24 mouse cellular contexts compared by ENCODE assay signal in genomic region chr4:46773243-46773642, GRCm38 (mm10).
DNase-seq lines count a peak whose midpoint lies in the region; TF ChIP-seq lines count a peak whose summit lies in the region.
"Had no signal": no experiment of that assay in that cellular context is flagged by ENCODE, and none has a peak within 500 bp of the region (broad histone marks: within the 10 kb centered on the region; RNA-seq: fewer than 3 reads in every experiment).

No protein-coding gene starts in this region.

- no peak for DNase-seq in layer of hippocampus, adult 2 months (ENCODE audit: low spot score in 2 of 2)
- DNase-seq in layer of hippocampus, adult 9-10 months (ENCODE audit: low spot score) = no peak
- DNase-seq in A20 (ENCODE audit: low read depth, low spot score) = peak; percentile 30
- no peak for DNase-seq in neural tube, embryonic 10.5 days (ENCODE audit: extremely low spot score, low spot score)
- no peak for DNase-seq in ovary, postnatal 10 days (ENCODE audit: low spot score)
- DNase-seq in cerebellum, adult 11 months = no peak
- DNase-seq: cerebellum, adult 11-12 months; gastrocnemius, postnatal 36 days; heart, postnatal 14 days; kidney, adult 9 months; kidney, postnatal 4 days; left cerebral cortex, postnatal 4 days; lung, postnatal 4 days; retina, postnatal 1 day; right cerebral cortex, postnatal 4 days; thymus, postnatal 4 days had no signal

- H3K4me1 ChIP-seq in E14TG2a.4 (replicated peaks; ENCODE audit: low read depth, low read length) = 0 out of 2 replicates have a peak, but pooled peaks cover 4% of the 10 kb centered on the region
- H3K4me1 ChIP-seq in bone marrow, adult 2 months (ENCODE audit: control insufficient read depth, insufficient read depth, low read length) = peaks cover 2% of the 10 kb centered on the region; the same call in 1 of the 2 replicates
- H3K4me1 ChIP-seq: heart, embryonic 10.5 days; liver, embryonic 15.5 days; midbrain, embryonic 10.5 days had no signal

- no peaks in the 10 kb centered on the region for H3K27me3 ChIP-seq in E14TG2a.4 (ENCODE audit: insufficient read depth, low read length)
- H3K27me3 ChIP-seq: embryonic facial prominence, embryonic 13.5 days; hindbrain, embryonic 15.5 days; liver, embryonic 15.5 days had no signal

- TF ChIP-seq POLR2A in bone marrow, adult 2 months (IDR thresholded peaks at IDR 0.05; ENCODE audit: borderline replicate concordance, control insufficient read depth, low read depth, low read length) = no peak

- WGBS in bone marrow, adult 2 months = 83% methylated on average over 3 of the region's 3 CpGs

- H3K9me3 ChIP-seq in E14TG2a.4 (ENCODE audit: low read length) = no peaks in the 10 kb centered on the region
- H3K9me3 ChIP-seq: heart, embryonic 10.5 days; hindbrain, embryonic 15.5 days; liver, embryonic 15.5 days had no signal

- peak; percentile 18; the same call in 1 of the 2 replicates for TF ChIP-seq CTCF in layer of hippocampus, adult 2 months (conservative IDR thresholded peaks at IDR 0.05)
- peak; percentile 23 for TF ChIP-seq CTCF in E14TG2a.4 (conservative IDR thresholded peaks at IDR 0.05; ENCODE audit: low read length)
- TF ChIP-seq CTCF in bone marrow, adult 2 months (IDR thresholded peaks at IDR 0.05; ENCODE audit: control insufficient read depth, insufficient read depth, low read length) = peak; percentile 33; the same call in 1 of the 2 replicates

- no peaks in the 10 kb centered on the region for H3K36me3 ChIP-seq in E14TG2a.4 (ENCODE audit: insufficient read depth, low read length)
- H3K36me3 ChIP-seq: embryonic facial prominence, embryonic 13.5 days; heart, embryonic 10.5 days; hindbrain, embryonic 15.5 days; liver, embryonic 15.5 days; midbrain, embryonic 10.5 days had no signal

- H3K4me3 ChIP-seq in layer of hippocampus, adult 2 months = no peak overlapping the region
- no peak overlapping the region for H3K4me3 ChIP-seq in E14TG2a.4 (replicated peaks; ENCODE audit: low read length)
- no peak overlapping the region for H3K4me3 ChIP-seq in bone marrow, adult 2 months (replicated peaks; ENCODE audit: control insufficient read depth, low read depth, low read length)
- H3K4me3 ChIP-seq: embryonic facial prominence, embryonic 13.5 days; heart, embryonic 10.5 days; hindbrain, embryonic 15.5 days; liver, embryonic 15.5 days; midbrain, embryonic 10.5 days; myocyte had no signal

- no peak overlapping the region for H3K27ac ChIP-seq in layer of hippocampus, adult 2 months
- H3K27ac ChIP-seq in bone marrow, adult 2 months (ENCODE audit: control insufficient read depth, insufficient read depth, low read depth, low read length, poor library complexity) = no peak overlapping the region
- H3K27ac ChIP-seq: embryonic facial prominence, embryonic 13.5 days; heart, embryonic 10.5 days; hindbrain, embryonic 15.5 days; liver, embryonic 15.5 days had no signal
